Mouse (Mus musculus): ENCODE data around the gene Sh2d3c. TPM values are rescaled to one million over a fixed set of nuclear protein-coding genes. Genes with fewer than 3 reads are reported as not detected.

Sh2d3c gene
- polyA plus RNA-seq, 2 experiments from 2014 or later, result 54.0 to 90.6 TPM

- ATAC-seq, result no peak
Observed at GRCm38 (mm10) chr2:32798251-32798962, 77.6 kb downstream of the Sh2d3c start.

Other genes starting within 250 kb of the Sh2d3c start
- gene Fam102a, start 185.7 kb upstream of the Sh2d3c start, polyA plus RNA-seq (2017; shearing (Covaris generic)), result 10 to 100 TPM; 50.6 to 55.5 TPM
- 100 to 1,000 TPM; 131 to 166 TPM for gene Dpm2, start 150.2 kb upstream of the Sh2d3c start, polyA plus RNA-seq (2017; shearing (Covaris generic))
- gene Pip5kl1, start 146.3 kb upstream of the Sh2d3c start, polyA plus RNA-seq (2017; shearing (Covaris generic)), result not detected
- not detected for gene 9430097D07Rik, start 145.4 kb upstream of the Sh2d3c start, polyA plus RNA-seq (2017; shearing (Covaris generic))
- gene St6galnac4, start 134.0 kb upstream of the Sh2d3c start, polyA plus RNA-seq (2017; shearing (Covaris generic)), result 10 to 100 TPM; 25.2 to 38.6 TPM
- 1 to 10 TPM; 3.1 to 4.7 TPM for gene St6galnac6, start 121.3 kb upstream of the Sh2d3c start, polyA plus RNA-seq (2017; shearing (Covaris generic))
- gene Ak1, start 99.3 kb upstream of the Sh2d3c start, polyA plus RNA-seq (2017; shearing (Covaris generic)), result not detected
- not detected for gene Eng, start 74.5 kb upstream of the Sh2d3c start, polyA plus RNA-seq (2017; shearing (Covaris generic))
- 10 to 100 TPM in 1 of 2 experiments, 1 to 10 TPM in 1; 9.4 to 12.5 TPM for gene Fpgs, start 16.9 kb upstream of the Sh2d3c start, polyA plus RNA-seq (2017; shearing (Covaris generic))
- 10 to 100 TPM; 16.3 to 22.9 TPM for gene Cdk9, start 8.0 kb upstream of the Sh2d3c start, polyA plus RNA-seq (2017; shearing (Covaris generic))
- under 1 TPM in 1 of 2 experiments, not detected in 1; 0.58 TPM for gene 6330409D20Rik, start 20.0 kb downstream of the Sh2d3c start, polyA plus RNA-seq (2017; shearing (Covaris generic))
- gene Tor2a, start 36.2 kb downstream of the Sh2d3c start, polyA plus RNA-seq (2017; shearing (Covaris generic)), result 10 to 100 TPM; 64.5 to 84.5 TPM
- 1 to 10 TPM; 1.4 to 1.6 TPM for gene Ttc16, start 54.6 kb downstream of the Sh2d3c start, polyA plus RNA-seq (2017; shearing (Covaris generic))
- gene Ptrh1, start 54.7 kb downstream of the Sh2d3c start, polyA plus RNA-seq (2017; shearing (Covaris generic)), result 1 to 10 TPM; 2.9 to 3.8 TPM
- 1 to 10 TPM; 1.5 to 2.4 TPM for gene Cfap157, start 63.4 kb downstream of the Sh2d3c start, polyA plus RNA-seq (2017; shearing (Covaris generic))
- 1 to 10 TPM; 4.2 to 4.7 TPM for gene Stxbp1, start 126.2 kb downstream of the Sh2d3c start, polyA plus RNA-seq (2017; shearing (Covaris generic))
- gene Fam129b, start 155.1 kb downstream of the Sh2d3c start, polyA plus RNA-seq (2017; shearing (Covaris generic)), result 1 to 10 TPM in 1 of 2 experiments, under 1 TPM in 1; 0.97 to 1.0 TPM
- gene Rpl12, start 240.5 kb downstream of the Sh2d3c start, polyA plus RNA-seq (2017; shearing (Covaris generic)), result 100 to 1,000 TPM in 1 of 2 experiments, 10 to 100 TPM in 1; 43.5 to 613 TPM
- 10 to 100 TPM in 1 of 2 experiments, 1 to 10 TPM in 1; 5.5 to 11.1 TPM for gene Lrsam1, start 240.6 kb downstream of the Sh2d3c start, polyA plus RNA-seq (2017; shearing (Covaris generic))